Comparison of ENCODE assay signal across 13 mouse cellular contexts in the genomic region with DNA sequence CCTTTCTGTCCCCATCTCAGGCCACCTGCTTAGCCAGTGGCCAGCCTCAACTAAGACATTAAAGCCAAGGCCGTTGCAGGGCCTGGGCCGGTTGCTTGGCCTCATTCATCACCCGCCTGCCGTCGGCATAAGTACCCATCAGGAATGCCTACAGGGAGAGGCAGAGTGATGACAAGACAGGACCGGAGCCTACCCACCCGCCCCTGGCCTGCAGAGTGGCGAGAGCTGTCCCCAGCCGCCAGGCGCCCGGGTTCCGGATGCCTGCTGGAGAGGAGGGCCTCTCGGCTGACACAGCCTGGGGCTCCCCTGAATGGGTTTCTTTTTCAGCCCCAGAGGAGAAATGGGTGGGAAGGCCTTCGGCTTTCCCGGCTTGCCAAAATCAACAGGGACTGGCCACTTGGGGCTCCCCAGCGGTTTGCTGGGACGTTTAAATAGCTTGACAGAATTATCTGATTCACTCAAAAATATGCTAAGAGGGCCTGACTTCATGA. TPM values are rescaled to one million over a fixed set of nuclear protein-coding genes. Genes with fewer than 3 reads are reported as not detected.
DNase-seq lines count a peak whose midpoint lies in the region; ATAC-seq lines count a peak whose summit lies in the region.
"Had no signal": no experiment of that assay in that cellular context is flagged by ENCODE, and none has a peak within 500 bp of the region (broad histone marks: within the 10 kb centered on the region; RNA-seq: fewer than 3 reads in every experiment).

No protein-coding gene starts in this region.

- peaks cover 38% of the 10 kb centered on the region for H3K4me1 ChIP-seq in heart, embryonic 10.5 days
- H3K4me1 ChIP-seq in limb, embryonic 12.5 days (replicated peaks), result peaks cover 61% of the 10 kb centered on the region

- WGBS in heart, embryonic 10.5 days, result 32% methylated on average over 17 of the region's 17 CpGs
- WGBS in limb, embryonic 12.5 days, result 53% methylated on average over 17 of the region's 17 CpGs

- intact Hi-C loops in heart, postnatal 36 days (cut with DNase I), result no loop called here
- intact Hi-C loops in heart, postnatal 10 days (cut with DNase I), result no loop called here

- no peaks in the 10 kb centered on the region for H3K36me3 ChIP-seq in heart, embryonic 10.5 days
- H3K36me3 ChIP-seq in limb, embryonic 12.5 days, result no peaks in the 10 kb centered on the region
- H3K36me3 ChIP-seq: neural tube, embryonic 13.5 days had no signal

- ATAC-seq in limb, embryonic 12.5 days (ENCODE audit: insufficient number of reproducible peaks, insufficient read depth, low FRiP score, low TSS enrichment, low read depth), result no peak

- H3K27me3 ChIP-seq in heart, embryonic 10.5 days (ENCODE audit: insufficient read depth, poor library complexity, severe bottlenecking), result peaks cover 49% of the 10 kb centered on the region; the same call in 1 of the 2 replicates
- H3K27me3 ChIP-seq in limb, embryonic 12.5 days, result peaks cover 65% of the 10 kb centered on the region
- H3K27me3 ChIP-seq: neural tube, embryonic 13.5 days had no signal

- no peak overlapping the region for H3K4me2 ChIP-seq in limb, embryonic 12.5 days
- H3K4me2 ChIP-seq: liver, embryonic 11.5 days; neural tube, embryonic 13.5 days had no signal

- no peaks in the 10 kb centered on the region for H3K9me3 ChIP-seq in heart, embryonic 10.5 days
- H3K9me3 ChIP-seq in limb, embryonic 12.5 days, result no peaks in the 10 kb centered on the region
- H3K9me3 ChIP-seq: neural tube, embryonic 13.5 days had no signal

- H3K27ac ChIP-seq in heart, embryonic 10.5 days, result peak overlapping the region; percentile 47
- peak overlapping the region; percentile 32; the same call in 1 of the 2 replicates for H3K27ac ChIP-seq in limb, embryonic 12.5 days
- H3K27ac ChIP-seq: neural tube, embryonic 13.5 days had no signal

- no peak overlapping the region for H3K4me3 ChIP-seq in heart, embryonic 10.5 days
- H3K4me3 ChIP-seq in limb, embryonic 12.5 days (replicated peaks), result no peak overlapping the region
- H3K4me3 ChIP-seq: neural tube, embryonic 13.5 days had no signal

- H3K9ac ChIP-seq in limb, embryonic 12.5 days (replicated peaks), result no peak overlapping the region
- H3K9ac ChIP-seq: neural tube, embryonic 13.5 days had no signal

- DNase-seq in heart, embryonic 10.5 days (ENCODE audit: low spot score), result peak; percentile 89
- DNase-seq in heart, postnatal 36 days, result no peak
- peak; percentile 12 to 40 for DNase-seq in adrenal gland, postnatal 36 days
- DNase-seq in heart, postnatal 10 days, result peak; percentile 14 to 21
- no peak for DNase-seq in embryo, embryonic 10.5 days (ENCODE audit: low spot score)
- no peak for DNase-seq in urinary bladder, postnatal 25 days (ENCODE audit: low spot score)
- DNase-seq: lung, postnatal 4 days; midbrain, embryonic 14.5 days; thymus, adult 2 months had no signal

RNA-seq across cellular contexts. Expression of a gene that starts 55.1 kb away (rescaled TPM):
- 0.14 and 0.25 TPM in 2 replicates for polyA plus RNA-seq in heart, embryonic 10.5 days (2016; fragmentation: Nextera tagmentation; extraction: Ambion mirVana)
- total RNA-seq in heart, postnatal 36 days (2021), result not detected
- not detected for total RNA-seq in adrenal gland, postnatal 36 days (2021)
- not detected for total RNA-seq in heart, postnatal 10 days (2021)
- 0.25 and 0.27 TPM in 2 replicates for polyA plus RNA-seq in limb, embryonic 12.5 days (2016; fragmentation: Nextera tagmentation; extraction: Ambion mirVana)
- polyA plus RNA-seq: intestine, embryonic 14.5 days; liver, embryonic 11.5 days had no signal

Comparison
In these comparisons a context has a peak if more than half of its experiments do, and no peak if none do; other contexts are left out.
1. DNase-seq: peak in heart, embryonic 10.5 days (single experiment), adrenal gland, postnatal 36 days (2 of 2) and heart, postnatal 10 days (2 of 2); none in heart, postnatal 36 days (0 of 2), embryo, embryonic 10.5 days (single experiment) and urinary bladder, postnatal 25 days (single experiment).